Mouse (Mus musculus) hematopoietic stem cell, adult 5-6 weeks (primary cell): ENCODE data around the gene Tm4sf19. TPM values are rescaled to one million over a fixed set of nuclear protein-coding genes. Genes with fewer than 3 reads are reported as not detected.

Experiments
- ATAC-seq, 2 experiments: fragments of 125-278 bp in 1 of 2; replicated peaks in 1 of 2; 2 replicates each; pipeline ENCODE4 v1.8.0; 2016 to 2017; ENCODE audit warnings: inconsistent platforms in 2 of 2, mild to moderate bottlenecking in 2 of 2, moderate number of reproducible peaks in 2 of 2, low read depth in 1 of 2, moderate TSS enrichment in 1 of 2; ENCODE audit not compliant: low FRiP score in 2 of 2, poor library complexity in 2 of 2, severe bottlenecking in 2 of 2, insufficient read depth in 1 of 2, low TSS enrichment in 1 of 2
- total RNA-seq: library from RNA; stranded (forward); fragments of 172-1452, 232-1000 nt; gene quantifications from 2 replicates; pipeline ENCODE4 v1.2.3, GENCODE M21; 2017

Gene Tm4sf19
- not detected in 2 replicates for total RNA-seq

GRCm38 (mm10) chr16:32400267-32400666, at the start of gene Tm4sf19:
Tm4sf19 (plus strand) TSS chr16:32400506.
- ATAC-seq = no peak

DNA sequence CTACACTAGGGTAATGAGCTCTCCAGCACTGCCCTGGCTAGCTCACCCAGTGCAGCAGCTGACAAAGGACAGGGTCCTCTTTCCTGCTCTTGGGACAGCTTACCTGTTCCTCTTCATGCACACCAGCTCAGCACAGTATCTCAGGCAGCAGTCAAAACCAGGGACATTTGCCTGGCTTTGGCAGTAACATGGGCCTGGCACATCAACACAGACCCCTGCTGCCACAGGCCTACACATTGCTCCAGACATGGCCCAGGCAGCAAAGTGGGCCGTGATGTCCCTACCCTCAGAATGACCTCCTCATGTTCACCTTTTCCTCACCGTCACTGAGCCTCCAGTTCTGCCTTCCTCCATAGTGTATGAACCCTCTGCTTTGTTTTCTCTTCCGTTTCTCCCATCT, 49.5 kb upstream of the Tm4sf19 start:
- ATAC-seq = no peak

DNA sequence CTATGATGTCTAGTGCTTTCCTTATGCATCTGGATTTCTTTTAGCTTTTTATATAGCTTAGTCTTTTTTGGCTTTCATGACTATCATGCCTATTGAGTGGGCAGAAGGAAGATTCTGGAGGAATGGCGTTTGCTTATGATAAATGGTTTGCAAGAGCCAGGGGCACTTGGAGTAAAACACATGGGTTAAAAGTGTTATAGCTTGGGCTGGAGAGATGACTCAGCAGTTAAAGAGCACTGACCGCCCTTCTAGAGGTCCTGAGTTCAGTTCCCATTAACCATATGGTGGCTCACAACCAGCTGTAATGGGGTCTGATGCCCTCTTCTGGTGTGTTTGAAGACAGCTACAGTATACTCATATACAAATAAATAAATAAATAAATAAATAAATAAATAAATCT, 36.8 kb upstream of the Tm4sf19 start:
- ATAC-seq = no peak

- 0 out of 4 replicates have a peak, but pooled peaks of 1 of the 2 experiments have one; percentile 32 for ATAC-seq
These were observed 29.0 kb upstream of the Tm4sf19 start for GRCm38 (mm10) chr16:32371351-32371750.

DNA sequence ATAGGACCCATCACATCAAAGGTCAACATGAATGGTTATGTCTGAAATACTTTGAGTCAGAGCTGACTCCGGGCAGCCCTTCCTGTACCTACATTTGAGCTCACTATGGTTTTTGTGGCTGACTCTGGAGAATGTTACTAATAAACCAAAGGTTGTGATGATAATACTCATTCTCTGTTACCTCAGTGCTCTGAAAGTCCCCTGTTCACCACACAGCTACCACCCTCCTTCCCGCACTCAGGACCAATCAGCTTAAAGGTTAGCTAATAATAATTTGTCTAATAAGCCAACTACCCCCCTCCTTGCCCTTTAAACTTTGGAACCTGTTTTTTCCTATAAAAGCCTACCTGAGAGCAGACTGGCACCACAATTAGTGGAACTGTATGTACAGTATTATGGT, 20.7 kb upstream of the Tm4sf19 start:
- ATAC-seq = no peak

DNA sequence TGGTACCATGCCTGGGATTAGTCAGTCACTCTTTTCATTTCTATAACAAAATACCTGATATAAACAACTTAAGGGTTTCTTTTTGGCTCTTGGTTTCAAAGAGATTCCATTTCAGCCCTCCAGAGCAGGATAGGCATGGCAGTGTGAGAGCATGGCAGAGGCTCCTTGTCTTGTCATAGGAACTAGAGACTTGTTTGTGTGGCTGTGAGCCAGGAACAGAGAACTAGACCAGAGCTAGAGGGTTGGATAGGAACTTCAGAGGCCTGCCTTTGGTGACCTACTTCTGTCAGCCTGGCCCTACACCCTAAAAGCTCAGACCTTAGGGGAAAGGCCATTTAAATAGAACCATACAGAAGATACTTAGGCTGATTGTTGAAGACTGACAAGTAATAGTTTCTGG, 17.4 kb upstream of the Tm4sf19 start:
- no peak for ATAC-seq

DNA sequence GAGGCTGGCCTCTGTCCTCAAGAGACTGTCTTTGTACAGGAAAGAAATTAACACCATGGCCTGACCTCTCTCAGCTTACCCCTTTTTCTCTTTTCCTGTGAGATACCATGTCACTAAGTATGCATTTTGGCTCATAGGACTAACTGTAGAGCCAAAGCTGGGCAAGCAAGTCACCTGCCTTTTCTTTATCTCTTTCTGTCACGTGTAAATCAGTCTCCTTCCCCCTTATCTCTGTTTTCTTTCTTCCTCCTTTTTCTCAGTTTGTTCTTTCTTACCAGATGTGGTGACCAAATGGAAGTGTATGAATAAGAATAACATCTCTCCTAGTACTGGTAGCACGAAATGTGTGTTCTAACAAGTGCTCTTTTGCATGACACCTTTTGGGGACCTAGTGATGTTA, 15.4 kb upstream of the Tm4sf19 start:
- ATAC-seq = no peak

- ATAC-seq = no peak
These were observed 13.5 kb upstream of the Tm4sf19 start for GRCm38 (mm10) chr16:32386826-32387225.

DNA sequence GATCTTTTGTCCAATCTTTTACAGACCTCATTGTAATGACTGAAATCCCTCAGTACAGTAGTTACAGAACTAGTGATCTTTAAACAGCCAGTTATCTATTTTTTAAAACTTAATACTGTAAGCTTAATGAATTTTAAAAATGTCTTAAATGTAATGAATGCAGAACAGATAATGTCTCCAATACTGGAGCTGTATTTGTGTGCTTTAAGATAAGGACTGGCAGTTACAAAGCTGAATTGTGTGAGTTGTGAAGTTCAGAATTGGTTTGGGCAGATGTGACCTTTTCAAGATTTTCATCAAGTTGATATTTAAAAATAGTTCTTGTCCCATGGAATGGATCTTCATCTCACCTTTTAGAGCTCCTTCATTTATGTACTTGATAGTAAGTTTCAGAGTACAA, 11.3 kb upstream of the Tm4sf19 start:
- ATAC-seq = no peak

DNA sequence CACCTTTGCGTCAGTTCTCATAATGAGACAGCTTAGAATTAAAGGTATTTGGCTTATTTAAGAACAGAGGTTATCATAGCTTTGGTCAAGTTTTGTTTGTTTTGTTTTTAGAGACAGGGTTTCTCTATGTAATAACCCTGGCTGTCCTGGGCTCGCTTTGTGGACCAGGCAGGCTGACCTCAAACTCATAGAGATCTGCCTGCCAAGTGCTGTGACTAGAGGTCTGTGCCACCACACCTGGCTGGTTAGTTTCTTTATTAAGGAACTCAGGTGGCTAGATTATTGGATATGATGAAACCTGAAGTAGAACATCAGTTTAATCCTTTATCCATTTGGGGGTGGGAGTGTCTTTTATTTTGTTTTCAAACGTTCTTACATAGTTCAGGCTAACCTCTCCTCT, 10.5 kb upstream of the Tm4sf19 start:
- no peak for ATAC-seq

GRCm38 (mm10) chr16:32390882-32391281, 9.4 kb upstream of the Tm4sf19 start:
- ATAC-seq = no peak; a peak in 1 of 4 replicates

GRCm38 (mm10) chr16:32395679-32396540, 4.4 kb upstream of the Tm4sf19 start:
- ATAC-seq = no peak; a peak in 1 of 4 replicates

- no peak for ATAC-seq
These were observed 3.8 kb upstream of the Tm4sf19 start for GRCm38 (mm10) chr16:32396541-32396835.

GRCm38 (mm10) chr16:32398206-32398605, 2.1 kb upstream of the Tm4sf19 start:
- no peak for ATAC-seq

- ATAC-seq = no peak
These were observed 1.1 kb downstream of the Tm4sf19 start for GRCm38 (mm10) chr16:32401335-32401965.

GRCm38 (mm10) chr16:32402818-32403217, 2.5 kb downstream of the Tm4sf19 start:
- no peak for ATAC-seq

DNA sequence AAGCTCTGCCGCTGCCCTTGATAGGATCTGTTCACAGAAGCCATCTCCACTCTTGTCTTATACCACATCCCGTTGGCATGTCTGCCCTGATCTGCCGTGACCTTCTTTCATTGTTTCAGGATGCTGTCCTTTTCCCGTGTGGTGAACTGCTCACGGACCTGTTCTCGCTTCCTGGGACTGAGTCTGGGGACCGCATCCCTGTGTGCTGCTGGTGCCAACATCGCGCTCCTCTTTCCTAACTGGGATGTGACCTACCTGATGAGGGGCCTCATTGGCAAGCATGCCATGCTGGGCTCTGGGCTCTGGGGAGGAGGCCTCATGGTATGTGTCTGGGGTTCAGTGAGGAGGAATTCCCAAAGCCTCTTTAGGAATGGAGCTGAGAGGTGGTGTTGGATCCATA, 5.4 kb downstream of the Tm4sf19 start:
- no peak for ATAC-seq

- no peak for ATAC-seq
These were observed 6.4 kb downstream of the Tm4sf19 start for GRCm38 (mm10) chr16:32406671-32407070.

DNA sequence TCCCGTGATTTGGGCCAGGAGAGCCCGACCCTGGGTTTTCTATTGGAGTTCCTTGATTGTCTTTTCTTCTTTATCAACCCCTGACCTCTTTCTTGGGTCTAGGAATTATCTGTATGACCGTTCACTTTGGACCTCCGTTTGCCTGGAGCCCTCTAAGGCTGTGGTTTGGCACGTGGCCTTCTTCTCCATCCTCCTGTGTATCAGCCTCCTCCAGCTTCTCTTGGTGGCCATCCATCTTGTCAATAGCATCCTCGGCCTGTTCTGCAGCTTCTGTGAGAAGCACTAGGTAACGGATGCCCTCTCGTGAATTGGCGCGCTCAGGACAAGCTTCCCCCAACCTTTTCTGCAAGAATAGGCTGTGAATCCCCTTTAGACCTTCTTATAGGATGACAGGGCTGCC, 7.4 kb downstream of the Tm4sf19 start:
- ATAC-seq = no peak
